Mouse (Mus musculus) embryonic fibroblast, embryonic 13.5 days (primary cell): ENCODE results near the gene Cers5. TPM values are rescaled to one million over a fixed set of nuclear protein-coding genes. Genes with fewer than 3 reads are reported as not detected.
A peak's percentile ranks its signal among the peaks of the same experiment; 100 is the strongest.
"Not testable (repeated sequence)": the region's sequence is repeated elsewhere in the genome, so short reads cannot be mapped to it uniquely, and the experiment has no call there.

Experiments used
- H3K27ac ChIP-seq: 2 replicates; pipeline ENCODE4 v1.5.1; 2012; ENCODE audit warnings: low read length, control low read depth, inconsistent platforms; ENCODE audit not compliant: insufficient read depth
- H3K4me1 ChIP-seq: 2 replicates; pipeline ENCODE4 v1.6.1; 2011; ENCODE audit warnings: low read length; ENCODE audit not compliant: control insufficient read depth, insufficient read depth
- H3K4me3 ChIP-seq: 2 replicates; pipeline ENCODE4 v1.5.1; 2011; ENCODE audit warnings: mild to moderate bottlenecking, control low read depth, low read length; ENCODE audit not compliant: insufficient read depth
- CTCF ChIP-seq: IDR thresholded peaks from 2 replicates; pipeline ENCODE4 v1.5.1; 2011; ENCODE audit warnings: mild to moderate bottlenecking, control low read depth, low read length, moderate library complexity, borderline replicate concordance; ENCODE audit not compliant: insufficient read depth
- POLR2A ChIP-seq: IDR thresholded peaks from 2 replicates; pipeline ENCODE4 v1.6.1; 2011; ENCODE audit warnings: low read depth, mild to moderate bottlenecking, control low read depth, low read length, moderate library complexity
- polyA plus RNA-seq: library from polyadenylated mRNA; stranded (reverse); fragments of >200 nt; gene quantifications from 2 replicates; pipeline ENCODE4 v1.2.4, GENCODE M21; 2011; ENCODE audit warnings: low read depth; ENCODE audit not compliant: missing spikeins, insufficient read length

Cers5 gene
- polyA plus RNA-seq = 75.9 and 82.1 TPM in 2 replicates

DNA sequence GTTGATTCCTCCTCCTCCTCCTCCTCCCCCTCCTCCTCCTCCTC is at the start of gene Cers5:
Cers5 (minus strand) TSS at position 5 of the 44 bp plus-strand sequence.
- H3K4me1 ChIP-seq = not testable (repeated sequence)
- Histone ChIP-seq H3K27ac (peak within 1 kb of the TSS; percentile 64), H3K4me3 (peak within 1 kb of the TSS; percentile 76)

DNA sequence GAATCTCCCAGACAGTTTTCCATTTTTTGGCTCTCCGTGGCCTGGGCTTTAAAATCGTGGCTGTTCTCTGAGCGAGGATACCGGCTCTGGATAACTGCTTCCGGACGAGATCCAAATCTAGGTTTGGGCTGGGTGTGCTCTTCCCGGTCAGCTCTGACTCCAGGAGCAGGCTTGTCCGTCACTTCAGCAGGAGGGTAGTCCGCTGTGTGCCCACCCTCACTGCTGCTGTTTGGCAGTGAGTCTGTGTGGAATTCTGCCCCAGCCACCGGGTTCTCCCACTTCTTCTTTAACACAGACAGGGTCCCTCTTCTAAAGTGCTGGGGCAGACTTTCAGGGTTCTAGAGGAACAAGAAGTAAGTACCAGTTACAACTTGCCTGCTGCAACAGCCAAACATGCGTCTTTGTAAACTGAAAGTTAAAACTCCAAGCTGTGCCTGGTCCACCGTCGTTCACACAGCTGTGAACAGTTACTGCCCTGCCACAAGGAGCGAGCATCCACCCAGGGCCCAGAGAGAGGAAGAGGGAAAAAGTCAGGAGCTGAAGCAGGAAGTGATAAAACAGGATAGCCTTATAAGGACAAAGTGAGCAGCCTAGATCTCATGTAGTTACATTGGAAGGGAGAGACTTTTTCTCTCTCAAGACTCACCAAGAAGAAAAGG is 47.1 kb upstream of the Cers5 start:
- TF ChIP-seq POLR2A (peak; percentile 100), CTCF (no peak)
- H3K4me1 ChIP-seq = peaks cover 7% of the 10 kb centered on the region; the same call in 1 of the 2 replicates
- H3K27ac ChIP-seq = peak overlapping the region; percentile 99
- H3K4me3 ChIP-seq = peak overlapping the region; percentile 96

DNA sequence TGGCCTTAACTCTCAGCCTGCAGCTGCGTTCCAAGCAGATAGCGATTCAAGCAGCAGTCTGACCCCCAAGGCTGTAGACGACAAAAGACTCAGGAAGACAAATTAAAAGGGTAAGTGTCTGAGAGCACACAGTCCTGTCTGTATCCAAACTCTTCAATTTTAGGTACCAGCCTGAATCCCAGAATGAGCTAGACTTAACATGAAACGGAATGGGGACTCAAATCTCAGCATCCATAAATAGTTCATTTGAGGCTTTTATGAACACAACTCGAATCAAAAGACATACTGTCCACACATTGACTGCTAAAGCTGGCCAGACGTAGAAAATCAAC is 46.4 kb upstream of the Cers5 start:
- peak overlapping the region; percentile 96 for H3K4me3 ChIP-seq
- H3K27ac ChIP-seq = peak overlapping the region; percentile 99
- no peak for TF ChIP-seq POLR2A
- no peak for TF ChIP-seq CTCF
- peaks cover 7% of the 10 kb centered on the region; the same call in 1 of the 2 replicates for H3K4me1 ChIP-seq

DNA sequence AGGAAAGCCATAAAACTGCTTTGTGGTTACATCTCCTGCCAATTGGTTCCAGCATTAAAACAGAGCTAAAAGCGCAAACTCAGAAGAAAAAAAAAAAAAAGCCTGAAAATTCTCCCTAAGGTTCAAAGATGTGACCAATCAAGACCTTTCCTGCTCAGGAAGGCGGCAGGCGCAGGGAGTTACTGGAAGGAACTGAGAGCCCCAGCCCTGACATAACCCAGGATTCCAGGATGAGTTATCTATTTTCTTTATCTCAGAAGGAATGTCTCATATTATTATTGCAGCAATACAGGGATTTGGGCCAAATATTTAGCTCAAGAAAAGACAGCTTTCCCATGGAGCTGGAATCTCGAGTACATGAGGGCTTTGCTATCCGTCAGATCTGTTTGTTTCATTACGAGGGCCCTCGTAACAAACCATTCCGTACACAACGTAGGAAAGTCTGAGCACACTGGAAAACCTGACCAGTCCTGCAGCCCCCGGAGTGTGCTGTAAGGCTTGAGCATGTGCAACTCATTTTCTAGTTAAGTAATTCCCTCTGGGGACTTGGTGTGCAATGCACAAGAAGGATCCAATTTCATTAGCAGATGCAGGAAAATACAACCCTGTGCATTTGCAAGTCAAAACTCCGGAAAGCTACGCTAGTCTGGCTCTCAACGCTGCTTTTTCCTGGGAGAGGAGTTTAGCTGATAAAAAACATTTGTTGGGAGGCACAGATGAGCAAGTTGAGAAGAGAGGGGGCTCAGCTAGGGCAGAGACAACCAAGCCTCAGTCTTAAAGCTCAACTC is 45.8 kb upstream of the Cers5 start:
- TF ChIP-seq CTCF (no peak), POLR2A (peak; percentile 54; the same call in 1 of the 2 replicates)

DNA sequence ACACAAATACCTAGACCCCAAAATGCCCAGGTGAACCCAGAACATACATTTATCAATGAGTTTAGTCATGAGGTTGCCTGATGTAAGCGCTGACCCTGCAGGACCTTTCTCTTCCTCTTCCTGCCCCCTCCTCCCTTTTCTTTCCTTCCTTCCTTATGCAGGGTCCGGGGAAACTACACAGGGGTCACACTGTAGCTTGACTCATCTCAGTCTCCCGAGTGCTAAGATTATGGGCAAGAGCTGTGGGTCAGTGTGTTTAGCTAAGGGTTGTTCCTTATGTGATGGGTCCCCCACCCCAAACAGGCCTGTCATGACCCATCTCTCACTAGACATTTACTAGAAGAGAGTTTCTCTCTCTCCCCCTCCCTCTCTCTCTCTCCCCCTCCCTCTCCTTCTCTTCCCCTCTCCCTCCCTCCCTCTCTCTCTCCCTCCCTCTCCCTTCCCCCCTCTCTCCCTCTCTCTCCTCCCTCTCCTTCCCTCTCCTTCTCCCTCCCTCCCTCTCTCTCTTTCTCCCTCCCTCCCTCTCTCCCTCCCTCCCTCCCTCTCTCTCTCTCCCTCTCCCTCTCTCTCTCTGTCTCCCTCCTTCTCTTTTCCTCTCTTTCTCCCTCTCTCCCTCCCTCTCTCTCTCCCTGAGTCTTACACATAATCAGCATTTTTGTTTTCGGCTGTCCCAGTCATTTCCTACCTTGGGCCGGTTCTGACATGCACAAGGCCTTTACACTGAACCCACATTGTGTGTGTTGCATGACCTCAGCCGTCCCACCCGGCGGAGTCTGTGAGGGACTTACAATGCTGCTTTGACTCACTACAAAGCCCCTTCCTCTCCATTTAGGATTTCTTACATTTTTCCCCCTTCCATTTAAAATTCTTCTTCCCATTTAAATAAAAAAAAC is 44.9 kb upstream of the Cers5 start:
- peak overlapping the region; percentile 99 for H3K27ac ChIP-seq
- H3K4me1 ChIP-seq = peaks cover 7% of the 10 kb centered on the region; the same call in 1 of the 2 replicates
- TF ChIP-seq POLR2A = peak; percentile 37; the same call in 1 of the 2 replicates
- no peak for TF ChIP-seq CTCF
- peak overlapping the region; percentile 96 for H3K4me3 ChIP-seq

More for the DNA sequence above, 45.8 kb upstream of the Cers5 start:
- peak overlapping the region; percentile 99 for H3K27ac ChIP-seq
- H3K4me3 ChIP-seq = peak overlapping the region; percentile 96
- H3K4me1 ChIP-seq = peaks cover 7% of the 10 kb centered on the region; the same call in 1 of the 2 replicates

DNA sequence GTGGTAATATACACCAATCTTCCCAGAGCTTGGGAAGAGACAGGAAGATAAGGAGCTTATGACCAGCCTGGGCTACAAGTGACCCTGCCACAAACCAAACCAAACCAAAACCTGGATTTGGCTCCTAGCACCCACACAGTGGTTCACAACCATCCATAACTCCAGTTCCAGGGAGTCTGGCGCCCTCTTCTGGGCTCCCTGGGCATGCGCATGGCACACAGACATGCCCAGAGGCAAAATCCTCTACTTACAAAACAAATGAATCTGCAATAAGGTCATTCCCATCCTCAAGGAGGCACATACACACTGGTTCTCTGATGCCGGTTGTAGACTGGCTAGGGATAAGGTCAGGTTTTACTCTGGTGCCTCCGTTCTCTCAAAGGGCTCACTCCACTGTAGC is 43.3 kb upstream of the Cers5 start:
- Histone ChIP-seq H3K4me1 (peaks cover 6% of the 10 kb centered on the region), H3K27ac (no peak overlapping the region), H3K4me3 (no peak overlapping the region)
- no peak for TF ChIP-seq POLR2A
- no peak for TF ChIP-seq CTCF

DNA sequence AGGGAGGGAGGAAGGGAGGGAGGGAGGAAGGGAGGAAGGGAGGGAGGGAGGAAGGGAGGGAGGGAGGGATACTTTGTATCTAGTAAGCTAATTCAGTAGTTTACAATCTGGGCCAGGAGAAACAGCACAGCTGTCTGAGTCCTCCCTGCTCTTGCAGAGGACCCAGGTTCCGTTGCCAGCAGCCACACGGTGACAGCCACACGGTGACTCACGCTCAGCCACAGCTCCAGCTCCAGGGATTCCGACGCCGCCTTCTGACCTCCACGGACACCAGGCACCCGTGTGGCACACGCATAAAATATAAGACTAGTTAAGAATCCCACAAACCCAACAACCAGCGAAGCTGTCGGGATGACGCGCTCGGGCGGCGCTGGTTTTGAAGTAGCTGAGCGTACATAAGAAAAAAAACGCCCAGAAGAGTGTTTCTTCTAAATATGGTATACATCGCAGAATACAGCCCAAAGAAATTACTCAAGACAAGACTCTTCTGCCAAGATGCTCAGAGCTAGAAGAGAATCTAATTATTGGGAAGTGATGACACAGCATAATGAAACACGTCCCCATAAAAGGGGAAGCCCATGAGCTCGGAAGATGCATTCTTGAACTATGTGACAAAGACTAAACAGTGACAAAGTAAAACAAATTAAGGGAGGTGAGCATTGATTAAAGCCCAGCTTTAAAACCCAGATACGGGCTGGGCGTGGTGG is 42.0 kb upstream of the Cers5 start:
- Histone ChIP-seq H3K4me3 (no peak overlapping the region), H3K27ac (no peak overlapping the region), H3K4me1 (peaks cover 3% of the 10 kb centered on the region; the same call in 1 of the 2 replicates)
- TF ChIP-seq POLR2A (no peak), CTCF (no peak)

DNA sequence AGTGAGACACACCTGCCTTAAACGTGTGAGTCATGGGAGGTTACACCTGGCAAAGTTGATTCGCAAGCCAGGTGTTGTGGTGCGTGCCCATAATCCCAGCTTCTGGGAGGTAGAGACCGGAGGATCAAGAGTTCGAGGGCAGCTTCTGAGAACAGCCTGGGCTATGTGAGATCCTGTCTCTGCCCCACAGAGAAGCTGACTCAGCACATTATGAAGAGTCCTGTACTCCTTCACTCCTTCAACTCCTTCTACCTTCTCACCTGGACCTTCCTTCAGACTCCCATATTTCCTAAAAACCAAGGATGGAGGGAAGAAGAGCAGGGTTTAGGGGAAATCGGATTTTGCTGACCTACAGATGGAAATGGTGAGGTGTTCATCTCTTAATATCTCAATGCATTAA is 41.0 kb upstream of the Cers5 start:
- TF ChIP-seq CTCF (no peak), POLR2A (no peak)
- no peak overlapping the region for H3K4me3 ChIP-seq
- H3K27ac ChIP-seq = no peak overlapping the region

DNA sequence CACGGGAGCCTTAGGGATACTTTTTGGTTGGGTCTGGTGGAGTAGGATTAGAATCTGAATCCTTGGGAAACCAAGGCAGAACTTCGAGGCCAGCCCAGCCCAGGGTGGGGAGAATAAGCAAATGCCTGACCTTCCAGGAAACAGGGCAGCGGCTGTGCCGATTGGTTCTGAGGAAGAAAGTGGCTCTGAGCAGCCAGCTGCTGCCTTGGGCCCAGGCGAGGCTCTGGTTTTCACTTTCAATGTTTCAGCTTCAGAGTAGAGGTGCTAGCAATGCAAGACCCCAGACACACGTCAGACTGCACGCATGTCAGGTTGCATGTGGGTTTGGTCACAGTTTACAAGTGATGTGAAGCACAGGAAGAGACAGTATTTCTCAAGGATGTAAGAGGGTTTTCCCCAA is 39.4 kb upstream of the Cers5 start:
- Histone ChIP-seq H3K4me1 (peaks cover 8% of the 10 kb centered on the region), H3K4me3 (no peak overlapping the region), H3K27ac (no peak overlapping the region)
- TF ChIP-seq CTCF (no peak), POLR2A (no peak)

More for the DNA sequence above, 41.0 kb upstream of the Cers5 start:
- H3K4me1 ChIP-seq = peaks cover 3% of the 10 kb centered on the region; the same call in 1 of the 2 replicates
